Mouse (Mus musculus) olfactory bulb, adult 2 months (tissue): Measurements from ENCODE around the gene Psmd8.

Source experiments
- CTCF ChIP-seq: fragments of 200-500 bp; IDR thresholded peaks from 2 replicates; pipeline ENCODE4 v1.5.1; 2012; ENCODE audit warnings: low read depth, mild to moderate bottlenecking, low read length, moderate library complexity; ENCODE audit not compliant: insufficient read depth
- POLR2A ChIP-seq: fragments of 200-500 bp; IDR thresholded peaks from 2 replicates; pipeline ENCODE4 v1.6.1; 2012; ENCODE audit warnings: mild to moderate bottlenecking, low read depth, low read length, moderate library complexity; ENCODE audit not compliant: insufficient read depth

DNA sequence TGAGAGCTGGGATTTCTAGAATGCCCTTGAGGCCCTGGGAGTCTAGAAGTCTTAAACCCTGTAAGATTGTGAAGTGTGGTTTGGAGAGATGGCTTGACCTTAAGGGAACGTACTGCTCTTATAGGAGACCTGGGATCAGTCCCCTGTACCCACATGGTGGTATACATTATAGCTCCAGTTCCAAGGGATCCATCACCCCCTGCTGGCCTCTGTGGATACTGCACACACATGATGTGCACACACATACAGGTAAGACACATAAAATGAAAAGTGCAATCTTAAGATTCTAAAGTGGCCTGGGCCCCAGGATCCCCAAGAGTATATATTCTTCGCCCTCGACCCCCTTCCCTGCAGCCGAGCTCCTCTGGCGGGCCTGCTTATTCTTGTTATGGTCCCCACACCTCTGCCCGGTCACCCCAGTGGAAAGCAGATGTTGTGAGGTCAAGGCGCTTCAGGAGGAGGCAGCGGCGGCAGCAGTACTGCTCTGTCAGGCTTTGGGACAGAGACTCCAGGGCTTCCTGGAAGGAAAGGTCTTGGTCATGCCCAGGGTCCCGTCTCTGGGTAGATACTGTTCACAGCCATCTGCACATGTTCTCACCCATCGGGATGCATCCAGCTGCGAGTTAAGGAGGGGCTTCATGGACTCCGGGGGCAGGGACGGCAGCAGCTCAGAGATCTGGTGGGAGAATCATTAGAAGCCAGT, 26.3 kb downstream of the Psmd8 start:
- no peak for TF ChIP-seq POLR2A
- no peak for TF ChIP-seq CTCF
